Mouse (Mus musculus) forebrain, embryonic 11.5 days (tissue): ENCODE data around the gene Gm28539. TPM values are rescaled to one million over a fixed set of nuclear protein-coding genes. Genes with fewer than 3 reads are reported as not detected.
"Not testable (repeated sequence)": the region's sequence is repeated elsewhere in the genome, so short reads cannot be mapped to it uniquely, and the experiment has no call there.

Experiments
- ATAC-seq: fragments of 200-750 bp; cut with Nextera tagmentation; replicated peaks from 2 replicates; pipeline ENCODE4 v1.8.0; 2017; ENCODE audit warnings: moderate TSS enrichment; ENCODE audit not compliant: low FRiP score
- DNase-seq: peaks from one replicate; pipeline ENCODE4 v3.0.0-alpha.2; 2017; ENCODE audit warnings: low spot score
- H3K27ac ChIP-seq: fragments of 300-500 bp; sonication (generic); 2 replicates; pipeline ENCODE4 v1.5.1; 2014; ENCODE audit warnings: low read depth, low read length
- H3K27me3 ChIP-seq: fragments of 300-500 bp; sonication (generic); 2 replicates; pipeline ENCODE4 v1.6.1; 2014; ENCODE audit warnings: mild to moderate bottlenecking, low read length, mixed read lengths; ENCODE audit not compliant: control insufficient read depth, insufficient read depth
- H3K36me3 ChIP-seq: fragments of 300-500 bp; sonication (generic); 2 replicates; pipeline ENCODE4 v1.6.1; 2014; ENCODE audit warnings: mild to moderate bottlenecking, low read length, moderate library complexity, mixed read lengths; ENCODE audit not compliant: control insufficient read depth, insufficient read depth
- H3K4me1 ChIP-seq: fragments of 300-500 bp; sonication (generic); replicated peaks from 2 replicates; pipeline ENCODE4 v1.6.1; 2014; ENCODE audit warnings: low read length, mixed read lengths; ENCODE audit not compliant: control insufficient read depth, insufficient read depth
- H3K4me2 ChIP-seq: fragments of 300-500 bp; sonication (generic); 2 replicates; pipeline ENCODE4 v1.6.1; 2014; ENCODE audit warnings: low read depth, mild to moderate bottlenecking, low read length, moderate library complexity, mixed read lengths; ENCODE audit not compliant: severe bottlenecking
- H3K4me3 ChIP-seq: fragments of 300-500 bp; sonication (generic); 2 replicates; pipeline ENCODE4 v1.5.1; 2014; ENCODE audit warnings: low read depth, low read length
- H3K9ac ChIP-seq: fragments of 300-500 bp; sonication (generic); 2 replicates; pipeline ENCODE4 v1.6.1; 2014; ENCODE audit warnings: low read length
- H3K9me3 ChIP-seq: fragments of 300-500 bp; sonication (generic); 2 replicates; pipeline ENCODE4 v1.6.1; 2016; ENCODE audit warnings: low read length, mixed read lengths; ENCODE audit not compliant: control insufficient read depth
- WGBS: fragments of 180-500 bp; shearing (Covaris S2); extraction: QIAGEN DNeasy Blood & Tissue Kit; methylation state at CpG from one replicate; pipeline ENCODE4 v1.1.7; 2014; 5-methylcytosine and 5-hydroxymethylcytosine counted together
- polyA plus RNA-seq: library from polyadenylated mRNA; unstranded; fragments of >200 nt; fragmentation: Nextera tagmentation; extraction: Ambion mirVana; gene quantifications from 2 replicates; pipeline ENCODE4 v1.2.1, GENCODE M21; 2014

Gene Gm28539
- polyA plus RNA-seq, 1 experiment from 2014 or later, result not detected

- no peak for DNase-seq
- WGBS, result 78% methylated on average over 2 of the region's 2 CpGs
- Histone ChIP-seq H3K9me3 (no peaks in the 10 kb centered on the region), H3K27me3 (no peaks in the 10 kb centered on the region), H3K4me2 (no peak overlapping the region), H3K9ac (no peak overlapping the region), H3K4me1 (0 out of 2 replicates have a peak, but pooled peaks cover 3% of the 10 kb centered on the region), H3K36me3 (peaks cover 2% of the 10 kb centered on the region; the same call in 1 of the 2 replicates), H3K27ac (no peak overlapping the region), H3K4me3 (no peak overlapping the region)
- no peak for ATAC-seq
These were observed 2.9 kb upstream of the Gm28539 start for GRCm38 (mm10) chr16:18833486-18833885.

GRCm38 (mm10) chr16:18836073-18836467 is 314 bp upstream of the Gm28539 start:
- Histone ChIP-seq H3K4me1 (0 out of 2 replicates have a peak, but pooled peaks cover 3% of the 10 kb centered on the region), H3K9ac (peak overlapping the region; percentile 84; the same call in 1 of the 2 replicates), H3K4me3 (peak overlapping the region; percentile 87), H3K4me2 (peak overlapping the region; percentile 72; the same call in 1 of the 2 replicates), H3K36me3 (peaks cover 2% of the 10 kb centered on the region; the same call in 1 of the 2 replicates), H3K9me3 (no peaks in the 10 kb centered on the region), H3K27ac (no peak overlapping the region), H3K27me3 (no peaks in the 10 kb centered on the region)
- 28% methylated on average over 3 of the region's 3 CpGs for WGBS
- peak; percentile 16; the same call in 1 of the 2 replicates for ATAC-seq
- DNase-seq, result no peak

GRCm38 (mm10) chr16:18838346-18838745 is 2.0 kb downstream of the Gm28539 start:
- 92% methylated on average over 4 of the region's 4 CpGs for WGBS
- Histone ChIP-seq H3K27ac (no peak overlapping the region), H3K4me1 (0 out of 2 replicates have a peak, but pooled peaks cover 3% of the 10 kb centered on the region), H3K4me2 (no peak overlapping the region), H3K9me3 (no peaks in the 10 kb centered on the region), H3K36me3 (no peaks in the 10 kb centered on the region; the same call in 1 of the 2 replicates), H3K4me3 (no peak overlapping the region), H3K9ac (no peak overlapping the region), H3K27me3 (no peaks in the 10 kb centered on the region)
- DNase-seq, result no peak
- ATAC-seq, result no peak

GRCm38 (mm10) chr16:18846301-18846820 is 10.0 kb downstream of the Gm28539 start:
- Histone ChIP-seq H3K4me3 (no peak overlapping the region), H3K9ac (no peak overlapping the region), H3K4me2 (no peak overlapping the region), H3K27me3 (no peaks in the 10 kb centered on the region), H3K36me3 (no peaks in the 10 kb centered on the region), H3K9me3 (no peaks in the 10 kb centered on the region), H3K4me1 (no peaks in the 10 kb centered on the region), H3K27ac (no peak overlapping the region)
- WGBS, result 90% methylated on average over 15 of the region's 15 CpGs
- no peak for ATAC-seq
- DNase-seq, result no peak

DNA sequence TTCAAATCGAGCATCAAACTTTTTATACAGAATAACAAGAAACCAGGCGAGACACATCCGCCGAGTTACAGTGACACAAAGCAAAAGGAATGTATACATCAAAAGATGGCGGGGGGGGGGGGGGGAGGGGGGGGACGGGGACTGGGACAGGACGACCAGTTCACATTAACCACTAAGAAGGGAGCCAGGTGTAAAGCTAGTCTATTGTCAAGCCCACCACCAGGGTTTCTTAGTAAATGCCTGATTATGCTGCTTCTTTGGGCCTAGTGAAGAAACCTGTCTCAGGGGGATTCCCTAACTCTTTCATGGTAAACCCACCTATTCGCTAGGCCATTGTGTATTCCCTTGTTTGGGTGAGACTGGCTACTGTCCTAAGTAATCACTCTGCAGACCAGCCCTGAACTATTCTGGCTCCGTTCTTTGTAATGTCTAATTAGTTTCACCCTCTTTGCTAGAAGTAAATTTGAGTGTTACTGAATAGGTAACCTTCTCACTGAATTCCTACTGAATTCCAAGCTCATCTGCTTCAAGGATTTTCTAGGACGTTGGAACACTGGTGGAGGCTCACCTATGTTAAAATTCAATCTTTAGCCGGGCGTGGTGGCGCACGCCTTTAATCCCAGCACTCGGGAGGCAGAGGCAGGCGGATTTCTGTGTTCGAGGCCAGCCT is 13.3 kb downstream of the Gm28539 start:
- DNase-seq, H3K9ac ChIP-seq, H3K4me3 ChIP-seq, H3K36me3 ChIP-seq, H3K27ac ChIP-seq, ATAC-seq, H3K4me2 ChIP-seq, H3K4me1 ChIP-seq, H3K27me3 ChIP-seq, H3K9me3 ChIP-seq: not testable (repeated sequence)
- WGBS, result 91% methylated on average over 16 of the region's 17 CpGs

- H3K9me3 ChIP-seq, result no peaks in the 10 kb centered on the region; the same call in 1 of the 2 replicates
- H3K4me2 ChIP-seq, result no peak overlapping the region
- H3K4me1 ChIP-seq, result no peaks in the 10 kb centered on the region
- no peak overlapping the region for H3K9ac ChIP-seq
- no peaks in the 10 kb centered on the region for H3K36me3 ChIP-seq
- no peak overlapping the region for H3K27ac ChIP-seq
- no peaks in the 10 kb centered on the region for H3K27me3 ChIP-seq
- DNase-seq (no peak), ATAC-seq (no peak)
- no peak overlapping the region for H3K4me3 ChIP-seq
These were observed 22.2 kb downstream of the Gm28539 start for GRCm38 (mm10) chr16:18858551-18858950.

DNA sequence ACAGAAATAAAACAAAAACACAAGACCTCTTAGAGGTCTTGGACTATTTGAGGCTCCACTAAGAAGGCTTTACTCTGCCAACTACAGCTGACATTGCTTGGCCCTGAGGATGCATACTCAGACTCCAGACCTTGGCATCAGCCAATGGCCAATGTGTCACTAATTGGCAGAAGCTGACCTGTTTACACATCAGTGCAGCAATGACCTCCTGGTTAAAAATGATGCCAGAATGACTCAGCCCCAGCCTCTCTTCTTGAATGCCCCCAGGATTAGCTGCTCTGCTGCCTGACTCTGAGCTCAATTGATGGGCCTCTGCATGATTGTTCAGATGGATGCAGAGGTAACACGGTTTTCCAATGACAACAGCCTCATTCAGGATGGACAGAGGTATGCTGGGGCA is 23.8 kb downstream of the Gm28539 start:
- H3K27ac ChIP-seq, result no peak overlapping the region
- H3K4me3 ChIP-seq, result no peak overlapping the region
- no peaks in the 10 kb centered on the region for H3K27me3 ChIP-seq
- WGBS, result 78% methylated on average over 1 of the region's 1 CpGs
- no peak for DNase-seq
- H3K9ac ChIP-seq, result no peak overlapping the region
- H3K9me3 ChIP-seq, result no peaks in the 10 kb centered on the region; the same call in 1 of the 2 replicates
- no peak for ATAC-seq
- no peaks in the 10 kb centered on the region for H3K4me1 ChIP-seq
- no peaks in the 10 kb centered on the region for H3K36me3 ChIP-seq
- H3K4me2 ChIP-seq, result no peak overlapping the region

DNA sequence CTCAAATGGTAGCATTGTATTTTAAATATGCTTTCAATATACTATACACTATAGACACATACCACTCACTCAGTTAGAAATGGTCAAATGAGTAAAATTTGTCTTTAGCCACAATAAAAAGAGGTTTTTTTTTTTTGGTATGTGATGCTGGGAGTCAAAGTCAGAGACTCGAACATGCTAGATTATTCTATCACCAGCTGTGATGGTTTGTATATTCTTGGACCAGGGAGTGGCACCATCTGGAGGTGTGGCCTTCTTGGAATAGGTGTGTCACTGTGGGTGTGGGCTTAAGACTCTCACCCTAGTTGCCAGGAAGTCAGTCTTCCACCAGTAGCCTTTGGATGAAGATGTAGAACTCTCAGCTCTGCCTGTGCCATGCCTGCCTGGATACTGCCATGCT is 34.1 kb downstream of the Gm28539 start:
- WGBS, result 93% methylated on average over 1 of the region's 1 CpGs
- not testable (repeated sequence) for H3K27me3 ChIP-seq, DNase-seq

DNA sequence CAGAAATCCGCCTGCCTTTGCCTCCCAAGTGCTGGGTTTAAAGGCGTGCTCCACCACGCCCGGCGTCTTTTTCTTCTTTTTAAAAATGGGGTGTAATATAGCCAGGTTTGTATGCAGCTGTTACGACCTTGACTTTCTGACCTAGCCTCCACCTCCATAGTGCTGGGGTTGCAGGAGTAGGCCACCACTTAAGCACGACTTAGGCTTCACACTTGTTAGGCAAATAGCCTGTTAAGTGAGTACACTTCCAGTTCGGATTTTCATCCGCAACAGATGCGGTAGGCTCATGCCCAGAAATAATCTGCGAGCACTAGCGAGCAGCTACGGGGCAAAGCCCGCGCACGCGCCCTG is 39.7 kb downstream of the Gm28539 start:
- H3K9ac ChIP-seq, result peak overlapping the region; percentile 92
- no peak for DNase-seq
- no peaks in the 10 kb centered on the region for H3K9me3 ChIP-seq
- under 1% methylated on average over 17 of the region's 17 CpGs for WGBS
- H3K27ac ChIP-seq, result peak overlapping the region; percentile 92
- peak overlapping the region; percentile 91 for H3K4me3 ChIP-seq
- peaks cover 6% of the 10 kb centered on the region for H3K36me3 ChIP-seq
- H3K4me1 ChIP-seq, result peaks cover 4% of the 10 kb centered on the region; the same call in 1 of the 2 replicates
- ATAC-seq, result no peak
- no peaks in the 10 kb centered on the region for H3K27me3 ChIP-seq
- H3K4me2 ChIP-seq, result peak overlapping the region; percentile 80

More for the DNA sequence above, 34.1 kb downstream of the Gm28539 start:
- not testable (repeated sequence) for H3K9me3 ChIP-seq, H3K9ac ChIP-seq, H3K4me1 ChIP-seq, ATAC-seq, H3K27ac ChIP-seq, H3K36me3 ChIP-seq, H3K4me2 ChIP-seq, H3K4me3 ChIP-seq
